Mouse (Mus musculus) heart, embryonic 13.5 days (tissue): ENCODE data around the gene Prtg. TPM values are rescaled to one million over a fixed set of nuclear protein-coding genes. Genes with fewer than 3 reads are reported as not detected.
A peak's percentile ranks its signal among the peaks of the same experiment; 100 is the strongest.

Experiments used
- ATAC-seq: fragments of 200-750 bp; cut with Nextera tagmentation; 2 replicates; pipeline ENCODE4 v1.8.0; 2017; ENCODE audit warnings: moderate TSS enrichment; ENCODE audit not compliant: insufficient number of reproducible peaks, low FRiP score, low TSS enrichment; ENCODE audit errors: extremely low read depth
- H3K27ac ChIP-seq: fragments of 300-500 bp; sonication (generic); replicated peaks from 2 replicates; pipeline ENCODE4 v1.5.1; 2015; ENCODE audit warnings: moderate library complexity, mild to moderate bottlenecking, inconsistent platforms
- H3K27me3 ChIP-seq: fragments of 300-500 bp; sonication (generic); replicated peaks from 2 replicates; pipeline ENCODE4 v1.6.1; 2015; ENCODE audit warnings: mild to moderate bottlenecking, inconsistent platforms
- H3K36me3 ChIP-seq: fragments of 300-500 bp; sonication (generic); 2 replicates; pipeline ENCODE4 v1.6.1; 2015; ENCODE audit warnings: mild to moderate bottlenecking, inconsistent platforms
- H3K4me1 ChIP-seq: fragments of 300-500 bp; sonication (generic); 2 replicates; pipeline ENCODE4 v1.6.1; 2015; ENCODE audit warnings: inconsistent platforms
- H3K4me2 ChIP-seq: fragments of 300-500 bp; sonication (generic); 2 replicates; pipeline ENCODE4 v1.6.1; 2015; ENCODE audit warnings: inconsistent platforms, mild to moderate bottlenecking, moderate library complexity
- H3K4me3 ChIP-seq: fragments of 300-500 bp; sonication (generic); 2 replicates; pipeline ENCODE4 v1.5.1; 2015; ENCODE audit warnings: moderate library complexity, mild to moderate bottlenecking, inconsistent platforms
- H3K9ac ChIP-seq: fragments of 300-500 bp; sonication (generic); 2 replicates; pipeline ENCODE4 v1.6.1; 2015; ENCODE audit warnings: inconsistent platforms, mild to moderate bottlenecking, moderate library complexity
- H3K9me3 ChIP-seq: fragments of 300-500 bp; sonication (generic); 2 replicates; pipeline ENCODE4 v1.6.1; 2016; ENCODE audit warnings: inconsistent platforms
- WGBS: fragments of 180-500 bp; shearing (Covaris S2); methylation state at CpG from one replicate; pipeline ENCODE4 v1.1.7; 2015; ENCODE audit warnings: mixed read lengths; 5-methylcytosine and 5-hydroxymethylcytosine counted together
- polyA plus RNA-seq: library from polyadenylated mRNA; unstranded; fragments of >200 nt; fragmentation: Nextera tagmentation; extraction: Ambion mirVana; gene quantifications from 2 replicates; pipeline ENCODE4 v1.2.1, GENCODE M21; 2015

The Prtg gene
- polyA plus RNA-seq, 1 experiment from 2014 or later = 0.92 TPM

GRCm38 (mm10) chr9:72809077-72809476 lies 2.4 kb downstream of the Prtg start:
- 60% methylated on average over 2 of the region's 2 CpGs for WGBS
- H3K4me2 ChIP-seq = peak overlapping the region; percentile 94

GRCm38 (mm10) chr9:72810607-72811006 lies 3.9 kb downstream of the Prtg start:
- WGBS = 49% methylated on average over 5 of the region's 5 CpGs
- Histone ChIP-seq H3K27ac (no peak overlapping the region; the same call in 1 of the 2 replicates), H3K9me3 (no peaks in the 10 kb centered on the region), H3K4me3 (no peak overlapping the region), H3K4me2 (no peak overlapping the region), H3K27me3 (no peaks in the 10 kb centered on the region), H3K36me3 (no peaks in the 10 kb centered on the region), H3K9ac (no peak overlapping the region), H3K4me1 (peaks cover 64% of the 10 kb centered on the region)
- no peak for ATAC-seq

More at GRCm38 (mm10) chr9:72809077-72809476, 2.4 kb downstream of the Prtg start:
- H3K9ac ChIP-seq = no peak overlapping the region
- ATAC-seq = no peak
- H3K27me3 ChIP-seq = no peaks in the 10 kb centered on the region
- H3K27ac ChIP-seq = no peak overlapping the region
- H3K9me3 ChIP-seq = no peaks in the 10 kb centered on the region
- H3K36me3 ChIP-seq = no peaks in the 10 kb centered on the region
- no peak overlapping the region for H3K4me3 ChIP-seq
- H3K4me1 ChIP-seq = peaks cover 63% of the 10 kb centered on the region

- WGBS = 54% methylated on average over 7 of the region's 7 CpGs
- ATAC-seq = no peak
- Histone ChIP-seq H3K27me3 (no peaks in the 10 kb centered on the region), H3K4me1 (peaks cover 54% of the 10 kb centered on the region), H3K9ac (no peak overlapping the region), H3K27ac (no peak overlapping the region), H3K4me3 (no peak overlapping the region), H3K9me3 (0 out of 2 replicates have a peak, but pooled peaks cover 3% of the 10 kb centered on the region), H3K36me3 (peaks cover 3% of the 10 kb centered on the region; the same call in 1 of the 2 replicates), H3K4me2 (no peak overlapping the region)
Measured at GRCm38 (mm10) chr9:72812091-72812490, 5.4 kb downstream of the Prtg start.

GRCm38 (mm10) chr9:72812594-72813570 lies 6.2 kb downstream of the Prtg start:
- Histone ChIP-seq H3K27me3 (no peaks in the 10 kb centered on the region), H3K9ac (no peak overlapping the region), H3K4me3 (peak overlapping the region; percentile 15; the same call in 1 of the 2 replicates), H3K4me2 (peak overlapping the region; percentile 51), H3K4me1 (peaks cover 54% of the 10 kb centered on the region), H3K9me3 (0 out of 2 replicates have a peak, but pooled peaks cover 3% of the 10 kb centered on the region), H3K36me3 (peaks cover 4% of the 10 kb centered on the region; the same call in 1 of the 2 replicates), H3K27ac (peak overlapping the region; percentile 26)
- WGBS = 12% methylated on average over 18 of the region's 18 CpGs
- no peak for ATAC-seq

- 22% methylated on average over 4 of the region's 4 CpGs for WGBS
- H3K36me3 ChIP-seq = no peaks in the 10 kb centered on the region
- no peaks in the 10 kb centered on the region for H3K27me3 ChIP-seq
- H3K9ac ChIP-seq = peak overlapping the region; percentile 15; the same call in 1 of the 2 replicates
- no peaks in the 10 kb centered on the region for H3K9me3 ChIP-seq
- no peak overlapping the region for H3K27ac ChIP-seq
- no peak for ATAC-seq
- H3K4me1 ChIP-seq = peaks cover 24% of the 10 kb centered on the region
- H3K4me3 ChIP-seq = no peak overlapping the region
- H3K4me2 ChIP-seq = no peak overlapping the region
Measured at GRCm38 (mm10) chr9:72825511-72825910, 18.8 kb downstream of the Prtg start.

GRCm38 (mm10) chr9:72825976-72826375 lies 19.3 kb downstream of the Prtg start:
- ATAC-seq = no peak
- H3K4me3 ChIP-seq = no peak overlapping the region
- no peaks in the 10 kb centered on the region for H3K9me3 ChIP-seq
- peak overlapping the region; percentile 15; the same call in 1 of the 2 replicates for H3K9ac ChIP-seq
- no peak overlapping the region for H3K27ac ChIP-seq
- no peak overlapping the region for H3K4me2 ChIP-seq
- H3K4me1 ChIP-seq = peaks cover 24% of the 10 kb centered on the region
- H3K36me3 ChIP-seq = no peaks in the 10 kb centered on the region
- no peaks in the 10 kb centered on the region for H3K27me3 ChIP-seq
- WGBS = 30% methylated on average over 3 of the region's 3 CpGs

- WGBS = 62% methylated on average over 5 of the region's 5 CpGs
- 0 out of 2 replicates have a peak overlapping the region, but pooled peaks have one; percentile 10 for H3K27ac ChIP-seq
- H3K4me3 ChIP-seq = no peak overlapping the region
- H3K4me2 ChIP-seq = no peak overlapping the region
- no peak for ATAC-seq
- H3K4me1 ChIP-seq = peaks cover 30% of the 10 kb centered on the region
- peak overlapping the region; percentile 3; the same call in 1 of the 2 replicates for H3K9ac ChIP-seq
- H3K36me3 ChIP-seq = no peaks in the 10 kb centered on the region
- H3K9me3 ChIP-seq = no peaks in the 10 kb centered on the region
- no peaks in the 10 kb centered on the region for H3K27me3 ChIP-seq
Measured at GRCm38 (mm10) chr9:72828616-72829257, 22.1 kb downstream of the Prtg start.

GRCm38 (mm10) chr9:72833992-72834696 lies 27.5 kb downstream of the Prtg start:
- peak overlapping the region; percentile 38; the same call in 1 of the 2 replicates for H3K9ac ChIP-seq
- H3K4me1 ChIP-seq = peaks cover 46% of the 10 kb centered on the region
- 21% methylated on average over 10 of the region's 10 CpGs for WGBS
- no peaks in the 10 kb centered on the region for H3K36me3 ChIP-seq
- H3K27ac ChIP-seq = peak overlapping the region; percentile 71
- ATAC-seq = peak; percentile 8; the same call in 1 of the 2 replicates
- H3K4me3 ChIP-seq = no peak overlapping the region
- peak overlapping the region; percentile 43 for H3K4me2 ChIP-seq
- no peaks in the 10 kb centered on the region for H3K27me3 ChIP-seq
- H3K9me3 ChIP-seq = no peaks in the 10 kb centered on the region

- H3K9me3 ChIP-seq = no peaks in the 10 kb centered on the region
- no peak for ATAC-seq
Measured at GRCm38 (mm10) chr9:72835007-72835406, 28.3 kb downstream of the Prtg start.

GRCm38 (mm10) chr9:72836708-72837495 lies 30.2 kb downstream of the Prtg start:
- ATAC-seq = no peak
- no peaks in the 10 kb centered on the region for H3K9me3 ChIP-seq
- no peak overlapping the region for H3K4me3 ChIP-seq
- H3K27ac ChIP-seq = no peak overlapping the region
- peaks cover 46% of the 10 kb centered on the region for H3K4me1 ChIP-seq
- H3K36me3 ChIP-seq = no peaks in the 10 kb centered on the region
- peak overlapping the region; percentile 30 for H3K9ac ChIP-seq
- H3K4me2 ChIP-seq = no peak overlapping the region
- 65% methylated on average over 11 of the region's 11 CpGs for WGBS
- H3K27me3 ChIP-seq = no peaks in the 10 kb centered on the region

More at GRCm38 (mm10) chr9:72835007-72835406, 28.3 kb downstream of the Prtg start:
- no peaks in the 10 kb centered on the region for H3K27me3 ChIP-seq
- H3K4me3 ChIP-seq = no peak overlapping the region
- H3K9ac ChIP-seq = no peak overlapping the region
- H3K36me3 ChIP-seq = no peaks in the 10 kb centered on the region
- H3K27ac ChIP-seq = peak overlapping the region; percentile 71; the same call in 1 of the 2 replicates
- H3K4me1 ChIP-seq = peaks cover 46% of the 10 kb centered on the region
- H3K4me2 ChIP-seq = no peak overlapping the region
- 85% methylated on average over 1 of the region's 1 CpGs for WGBS
